Mouse (Mus musculus) kidney, postnatal 0 days (tissue): ENCODE measurements around the gene Acss3. TPM values are rescaled to one million over a fixed set of nuclear protein-coding genes. Genes with fewer than 3 reads are reported as not detected.

Experiments
- ATAC-seq: fragments of 200-750 bp; cut with Nextera tagmentation; replicated peaks from 2 replicates; pipeline ENCODE4 v1.8.0; 2017; ENCODE audit warnings: low read depth, moderate number of reproducible peaks, moderate TSS enrichment, moderate library complexity; ENCODE audit not compliant: low FRiP score
- DNase-seq: peaks from one replicate; pipeline ENCODE4 v3.0.0-alpha.2; 2016; ENCODE audit warnings: low spot score
- H3K27ac ChIP-seq: fragments of 300-500 bp; sonication (generic); 2 replicates; pipeline ENCODE4 v1.5.1; 2014; ENCODE audit warnings: mild to moderate bottlenecking
- H3K27me3 ChIP-seq: fragments of 300-500 bp; sonication (generic); 2 replicates; pipeline ENCODE4 v1.6.1; 2014; ENCODE audit warnings: low read length, mixed read lengths; ENCODE audit not compliant: insufficient read depth
- H3K36me3 ChIP-seq: fragments of 300-500 bp; sonication (generic); 2 replicates; pipeline ENCODE4 v1.6.1; 2014; ENCODE audit warnings: low read length, mixed read lengths; ENCODE audit not compliant: insufficient read depth
- H3K4me1 ChIP-seq: fragments of 300-500 bp; sonication (generic); replicated peaks from 2 replicates; pipeline ENCODE4 v1.6.1; 2014; ENCODE audit warnings: antibody characterized with exemption, low read length, mixed read lengths; ENCODE audit not compliant: insufficient read depth
- H3K4me2 ChIP-seq: fragments of 300-500 bp; sonication (generic); 2 replicates; pipeline ENCODE4 v1.6.1; 2014; ENCODE audit warnings: mild to moderate bottlenecking, low read length, moderate library complexity, mixed read lengths
- H3K4me3 ChIP-seq: fragments of 300-500 bp; sonication (generic); replicated peaks from 2 replicates; pipeline ENCODE4 v1.5.1; 2014; ENCODE audit warnings: low read depth, low read length
- H3K9ac ChIP-seq: fragments of 300-500 bp; sonication (generic); 2 replicates; pipeline ENCODE4 v1.6.1; 2014; ENCODE audit warnings: low read depth, low read length
- H3K9me3 ChIP-seq: fragments of 300-500 bp; sonication (generic); replicated peaks from 2 replicates; pipeline ENCODE4 v1.6.1; 2016; ENCODE audit warnings: low read length, inconsistent platforms, mixed read lengths
- CTCF ChIP-seq: IDR thresholded peaks from 2 replicates; pipeline ENCODE4 v1.5.1; 2016; ENCODE audit warnings: antibody characterized with exemption, low read depth, mild to moderate bottlenecking, moderate library complexity
- WGBS: fragments of 180-500 bp; shearing (Covaris S2); extraction: QIAGEN DNeasy Blood & Tissue Kit; methylation state at CpG from one replicate; pipeline ENCODE4 v1.1.7; 2014; 5-methylcytosine and 5-hydroxymethylcytosine counted together
- polyA plus RNA-seq: library from polyadenylated mRNA; unstranded; fragments of >200 nt; fragmentation: Nextera tagmentation; extraction: Ambion mirVana; gene quantifications from 2 replicates; pipeline ENCODE4 v1.2.1, GENCODE M21; 2015

Acss3 gene
- polyA plus RNA-seq, 1 experiment from 2014 or later = 3.6 TPM

DNA sequence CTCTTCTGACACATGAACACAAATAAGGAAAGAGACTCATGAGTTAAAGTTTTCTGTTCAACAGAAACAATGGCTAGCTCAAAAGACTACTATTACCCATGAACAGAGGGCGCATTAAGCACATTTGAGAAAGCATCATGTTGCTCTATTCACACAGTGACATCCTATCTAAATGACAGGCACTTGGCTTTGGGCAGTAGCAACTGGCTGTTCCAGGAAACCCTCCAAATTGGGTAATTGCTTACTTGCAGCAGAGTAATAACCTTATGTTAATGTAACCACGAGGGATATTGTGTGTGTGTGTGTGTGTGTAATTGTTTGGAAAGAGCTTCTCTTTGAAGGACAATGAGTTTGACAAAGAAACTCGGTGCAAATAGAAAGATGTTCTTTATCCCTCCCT, 29.0 kb downstream of the Acss3 start:
- H3K27ac ChIP-seq = no peak overlapping the region
- H3K9ac ChIP-seq = no peak overlapping the region
- ATAC-seq (no peak), DNase-seq (no peak)
- H3K4me2 ChIP-seq = no peak overlapping the region
- no peaks in the 10 kb centered on the region for H3K4me1 ChIP-seq
- no peaks in the 10 kb centered on the region for H3K36me3 ChIP-seq
- H3K4me3 ChIP-seq = no peak overlapping the region
- TF ChIP-seq CTCF = no peak
- 74% methylated on average over 3 of the region's 3 CpGs for WGBS
- no peaks in the 10 kb centered on the region for H3K9me3 ChIP-seq
- H3K27me3 ChIP-seq = no peaks in the 10 kb centered on the region

DNA sequence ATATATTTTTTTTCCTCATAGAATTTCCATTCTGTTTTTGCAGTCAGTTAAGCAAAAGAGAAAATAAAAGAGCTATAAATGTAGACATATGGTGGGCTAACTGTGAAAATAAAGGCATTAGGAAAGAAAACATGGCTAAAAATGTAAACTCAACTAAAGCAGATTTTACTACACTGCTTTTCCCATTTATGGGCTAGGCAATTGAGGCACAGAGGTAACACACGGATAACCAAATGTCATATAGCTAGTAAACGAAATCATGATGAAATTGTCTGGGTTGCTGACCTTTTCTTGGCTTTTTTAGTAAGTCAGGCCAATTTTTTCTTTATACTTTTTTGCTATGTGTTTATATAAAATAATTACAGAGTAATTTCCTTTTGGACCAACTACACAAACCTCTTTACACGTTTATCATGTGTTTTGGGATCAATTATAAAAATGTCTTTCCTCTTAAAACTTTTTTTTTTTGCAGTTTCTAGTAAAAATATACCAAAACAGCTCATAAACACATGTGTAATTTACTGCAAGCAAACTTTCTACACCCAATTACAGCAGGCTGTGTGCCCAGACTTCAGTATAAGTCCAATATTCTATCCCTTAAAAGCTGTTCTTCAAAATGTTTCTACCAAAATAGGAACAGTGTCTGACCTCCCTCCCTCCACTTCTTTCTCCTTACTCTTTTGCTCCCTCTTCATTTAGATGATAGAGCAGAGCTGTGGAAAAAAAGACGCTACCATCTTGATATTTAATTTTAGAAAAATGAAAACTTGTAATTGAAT, 69.4 kb downstream of the Acss3 start:
- Histone ChIP-seq H3K4me3 (no peak overlapping the region), H3K4me2 (no peak overlapping the region), H3K27me3 (no peaks in the 10 kb centered on the region), H3K27ac (no peak overlapping the region), H3K9ac (no peak overlapping the region), H3K4me1 (no peaks in the 10 kb centered on the region), H3K9me3 (no peaks in the 10 kb centered on the region), H3K36me3 (no peaks in the 10 kb centered on the region)
- WGBS = 57% methylated on average over 4 of the region's 4 CpGs
- no peak for ATAC-seq
- TF ChIP-seq CTCF = no peak
- DNase-seq = peak; percentile 17

DNA sequence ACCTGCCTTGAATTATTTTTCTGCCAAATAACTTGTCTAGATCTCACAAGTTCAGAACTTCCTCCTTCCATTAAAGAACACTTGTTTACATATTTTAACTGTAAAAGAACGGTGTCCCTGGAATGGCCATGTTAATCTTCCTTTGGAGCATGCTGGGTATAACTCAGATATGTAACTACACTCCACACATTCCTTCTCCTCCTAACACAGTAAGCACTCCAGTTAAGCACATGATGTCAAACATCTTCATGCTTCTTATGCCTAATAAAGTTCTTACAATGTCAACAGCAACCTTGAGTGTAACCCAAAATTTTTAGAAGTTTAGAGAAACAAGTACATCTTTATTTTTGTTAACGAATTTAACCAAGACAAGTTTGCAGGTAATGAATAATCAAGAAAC, 73.0 kb downstream of the Acss3 start:
- no peak overlapping the region for H3K9ac ChIP-seq
- no peak overlapping the region for H3K27ac ChIP-seq
- H3K4me3 ChIP-seq = no peak overlapping the region
- DNase-seq (no peak), ATAC-seq (no peak)
- no peaks in the 10 kb centered on the region for H3K36me3 ChIP-seq
- no peak for TF ChIP-seq CTCF
- no peaks in the 10 kb centered on the region for H3K9me3 ChIP-seq
- no peak overlapping the region for H3K4me2 ChIP-seq
- H3K27me3 ChIP-seq = no peaks in the 10 kb centered on the region
- WGBS = 70% methylated on average over 2 of the region's 2 CpGs
- no peaks in the 10 kb centered on the region for H3K4me1 ChIP-seq

DNA sequence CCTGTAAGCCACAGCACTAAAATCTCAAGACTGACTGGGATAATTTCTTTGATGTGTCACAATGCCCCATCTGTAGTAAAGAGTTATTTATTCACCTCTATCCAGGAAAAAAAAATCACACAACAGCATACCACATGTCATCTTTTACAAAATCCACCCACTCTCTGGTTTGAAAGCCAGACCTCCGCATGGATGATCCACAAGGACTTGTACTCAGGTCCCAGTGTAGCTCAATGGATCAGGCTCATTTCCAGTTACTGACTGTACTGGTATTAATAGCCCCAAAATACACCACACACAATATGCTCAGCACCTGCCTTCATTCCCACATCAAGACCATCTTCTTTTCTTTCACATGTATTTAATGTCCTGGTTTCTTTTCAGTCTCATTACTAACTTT, 80.8 kb downstream of the Acss3 start:
- ATAC-seq (no peak), DNase-seq (no peak)
- H3K9ac ChIP-seq = no peak overlapping the region
- no peak overlapping the region for H3K27ac ChIP-seq
- H3K36me3 ChIP-seq = no peaks in the 10 kb centered on the region
- WGBS = 97% methylated on average over 1 of the region's 1 CpGs
- no peaks in the 10 kb centered on the region for H3K27me3 ChIP-seq
- no peak overlapping the region for H3K4me2 ChIP-seq
- H3K9me3 ChIP-seq = no peaks in the 10 kb centered on the region
- no peak overlapping the region for H3K4me3 ChIP-seq
- no peak for TF ChIP-seq CTCF
- no peaks in the 10 kb centered on the region for H3K4me1 ChIP-seq

DNA sequence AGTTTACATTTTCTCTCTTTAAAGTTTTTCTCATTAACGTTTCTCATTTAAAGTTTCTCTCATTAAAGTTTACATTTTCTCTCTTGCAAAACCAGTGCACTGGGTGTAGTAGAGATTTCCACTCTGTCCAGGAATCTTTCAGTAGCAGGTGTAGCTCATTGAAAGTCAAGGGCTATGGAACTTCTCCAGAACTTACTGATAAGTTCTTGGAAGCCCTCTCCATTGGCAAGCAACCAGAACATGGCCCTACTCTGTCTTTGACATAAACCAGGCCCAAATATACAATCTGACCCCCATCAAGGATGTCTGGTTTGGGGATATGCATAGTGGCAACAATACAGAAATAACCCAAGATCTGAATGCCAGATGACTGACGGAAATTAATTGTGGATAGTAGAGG, 82.6 kb downstream of the Acss3 start:
- no peak overlapping the region for H3K9ac ChIP-seq
- ATAC-seq = no peak
- 80% methylated on average over 2 of the region's 2 CpGs for WGBS

DNA sequence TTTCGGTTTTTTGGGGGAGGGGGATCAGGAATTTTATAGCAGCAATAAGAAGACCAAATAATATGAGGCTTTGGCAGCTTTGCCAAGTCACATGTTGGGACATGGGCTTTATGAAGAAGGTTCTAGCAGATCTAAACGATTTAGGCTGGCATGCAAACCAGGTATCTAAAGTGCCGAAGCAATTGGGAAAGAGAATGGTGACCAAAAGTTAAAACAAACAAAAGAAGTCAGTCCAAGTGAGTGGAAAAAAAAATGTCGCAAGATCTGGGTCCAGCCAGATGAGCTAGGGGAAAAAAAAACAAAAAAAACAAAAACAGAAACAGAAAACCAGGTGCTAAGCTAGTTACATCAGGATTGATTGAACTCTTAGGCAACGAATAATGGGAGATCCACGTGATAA, 83.1 kb downstream of the Acss3 start:
- Histone ChIP-seq H3K36me3 (no peaks in the 10 kb centered on the region), H3K4me2 (no peak overlapping the region), H3K9me3 (no peaks in the 10 kb centered on the region), H3K27me3 (no peaks in the 10 kb centered on the region), H3K4me1 (no peaks in the 10 kb centered on the region), H3K9ac (no peak overlapping the region), H3K27ac (no peak overlapping the region), H3K4me3 (no peak overlapping the region)
- WGBS = 57% methylated on average over 6 of the region's 6 CpGs
- DNase-seq = no peak
- no peak for TF ChIP-seq CTCF
- no peak for ATAC-seq

More for the DNA sequence above, 82.6 kb downstream of the Acss3 start:
- H3K27me3 ChIP-seq = no peaks in the 10 kb centered on the region
- no peak for TF ChIP-seq CTCF
- no peak overlapping the region for H3K4me2 ChIP-seq
- H3K4me1 ChIP-seq = no peaks in the 10 kb centered on the region
- no peaks in the 10 kb centered on the region for H3K36me3 ChIP-seq
- no peak overlapping the region for H3K27ac ChIP-seq
- no peaks in the 10 kb centered on the region for H3K9me3 ChIP-seq
- H3K4me3 ChIP-seq = no peak overlapping the region
- DNase-seq = no peak

DNA sequence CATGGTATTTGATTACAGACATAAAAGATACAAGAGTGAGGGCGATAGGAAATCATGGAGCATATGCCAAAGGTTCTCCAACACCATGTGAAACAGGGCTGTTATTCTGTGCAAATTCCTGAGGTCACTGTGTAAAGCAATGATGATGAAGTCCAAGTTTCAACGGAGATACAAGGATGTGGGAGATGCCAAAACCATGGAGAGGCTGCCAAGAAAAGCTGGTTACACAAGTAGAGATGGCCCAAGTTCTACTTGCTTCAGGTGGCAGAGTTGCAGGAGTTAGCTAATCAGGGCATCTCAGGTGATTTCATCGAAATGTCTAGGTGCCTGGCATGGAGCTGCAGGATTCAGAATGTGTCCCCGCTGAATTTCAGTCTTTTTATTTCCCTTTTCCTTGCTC, 84.3 kb downstream of the Acss3 start:
- DNase-seq (no peak), ATAC-seq (no peak)
- Histone ChIP-seq H3K4me2 (no peak overlapping the region), H3K36me3 (no peaks in the 10 kb centered on the region), H3K27me3 (no peaks in the 10 kb centered on the region), H3K9ac (no peak overlapping the region), H3K4me1 (no peaks in the 10 kb centered on the region), H3K27ac (no peak overlapping the region), H3K9me3 (no peaks in the 10 kb centered on the region), H3K4me3 (no peak overlapping the region)
- 85% methylated on average over 4 of the region's 4 CpGs for WGBS
- no peak for TF ChIP-seq CTCF
